Mouse (Mus musculus): ENCODE results near the gene Gtf2a2. TPM values are rescaled to one million over a fixed set of nuclear protein-coding genes. Genes with fewer than 3 reads are reported as not detected.

Gene Gtf2a2
- total and polyA plus RNA-seq, 2 experiments from 2014 or later, result 105 to 203 TPM

DNA sequence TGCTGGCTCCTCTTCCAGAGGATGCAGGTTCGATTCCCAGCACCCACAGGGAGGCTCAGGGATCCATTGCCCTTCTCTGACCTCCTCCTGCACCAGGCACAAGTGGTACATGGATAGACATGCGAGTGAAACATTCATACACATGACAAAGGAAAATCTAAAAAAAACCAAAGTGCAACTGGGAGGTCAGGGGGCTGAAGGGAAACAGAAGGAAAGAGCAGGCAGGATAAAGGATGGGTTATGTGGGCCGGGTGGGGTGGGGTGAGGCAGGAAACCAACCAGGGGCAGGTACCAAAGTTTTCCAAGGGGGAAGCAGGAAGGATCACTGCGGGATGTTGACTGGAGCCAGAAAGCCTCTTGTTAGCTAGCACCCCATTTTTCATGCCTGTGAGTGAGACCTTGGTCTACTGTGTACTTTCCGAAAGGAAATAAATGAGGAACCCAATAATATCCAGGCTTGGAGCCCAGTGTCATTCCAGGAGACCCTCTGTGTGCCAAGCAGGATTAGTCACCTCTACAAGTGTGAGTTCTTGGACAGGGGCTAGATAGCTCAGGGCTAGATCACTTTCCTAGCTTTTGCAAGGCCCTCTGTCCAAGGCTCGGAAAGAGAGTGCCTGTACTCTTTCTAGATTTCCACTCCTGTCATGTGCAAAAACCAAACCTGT is 36.5 kb downstream of the Gtf2a2 start:
- no peaks in the 10 kb centered on the region for H3K9me3 ChIP-seq (replicated peaks; ENCODE audit: control insufficient read depth, low read length)
- WGBS, result 50% methylated on average over 6 of the region's 6 CpGs
- no peak for TF ChIP-seq CTCF (IDR thresholded peaks at IDR 0.05; ENCODE audit: low read depth)
- no peak for TF ChIP-seq EP300 (IDR thresholded peaks at IDR 0.05; ENCODE audit: low read depth)
- H3K4me1 ChIP-seq (ENCODE audit: control insufficient read depth, insufficient read depth), result no peaks in the 10 kb centered on the region
- H3K36me3 ChIP-seq (replicated peaks; ENCODE audit: control insufficient read depth, insufficient read depth, low read length), result no peaks in the 10 kb centered on the region
- H3K9ac ChIP-seq (replicated peaks; ENCODE audit: low read depth, low read length), result no peak overlapping the region
- H3K4me3 ChIP-seq (ENCODE audit: low read depth, low read length), result no peak overlapping the region
- no peaks in the 10 kb centered on the region for H3K27me3 ChIP-seq (ENCODE audit: control insufficient read depth, insufficient read depth, low read length)
- H3K4me2 ChIP-seq (ENCODE audit: low read depth, low read length), result no peak overlapping the region
- no peak overlapping the region for H3K27ac ChIP-seq (ENCODE audit: low read depth)
- ATAC-seq (ENCODE audit: insufficient read depth, low read depth) (no peak), DNase-seq (ENCODE audit: low spot score) (no peak)

DNA sequence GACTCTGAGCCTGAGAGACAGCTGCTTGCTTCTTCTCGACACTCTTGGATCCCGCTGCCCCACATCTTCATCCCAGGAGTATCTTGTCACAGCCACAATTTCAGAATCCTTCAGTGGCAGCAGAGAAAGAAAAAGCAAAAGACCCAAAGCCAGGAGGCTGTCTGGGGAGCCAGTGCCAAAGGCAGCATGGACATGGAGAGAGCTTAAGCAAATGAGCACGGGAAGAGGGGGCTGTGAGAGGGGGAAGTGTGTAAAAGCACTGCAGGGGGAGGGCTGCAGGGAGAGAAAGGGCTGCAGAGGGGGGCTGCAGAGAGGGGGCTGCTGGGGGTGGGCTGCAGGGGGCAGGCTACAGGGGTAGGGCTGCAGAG is 37.0 kb downstream of the Gtf2a2 start:
- no peak for DNase-seq (ENCODE audit: low spot score)
- Histone ChIP-seq H3K9me3 (replicated peaks; ENCODE audit: control insufficient read depth, low read length) (no peaks in the 10 kb centered on the region), H3K27me3 (ENCODE audit: control insufficient read depth, insufficient read depth, low read length) (no peaks in the 10 kb centered on the region), H3K36me3 (replicated peaks; ENCODE audit: control insufficient read depth, insufficient read depth, low read length) (no peaks in the 10 kb centered on the region), H3K4me1 (ENCODE audit: control insufficient read depth, insufficient read depth) (no peaks in the 10 kb centered on the region), H3K4me2 (ENCODE audit: low read depth, low read length) (no peak overlapping the region), H3K27ac (ENCODE audit: low read depth) (no peak overlapping the region), H3K4me3 (ENCODE audit: low read depth, low read length) (no peak overlapping the region), H3K9ac (replicated peaks; ENCODE audit: low read depth, low read length) (no peak overlapping the region)
- 27% methylated on average over 3 of the region's 3 CpGs for WGBS
- TF ChIP-seq EP300 (IDR thresholded peaks at IDR 0.05; ENCODE audit: low read depth), result no peak
- no peak for TF ChIP-seq CTCF (IDR thresholded peaks at IDR 0.05; ENCODE audit: low read depth)
- ATAC-seq (ENCODE audit: insufficient read depth, low read depth), result no peak

DNA sequence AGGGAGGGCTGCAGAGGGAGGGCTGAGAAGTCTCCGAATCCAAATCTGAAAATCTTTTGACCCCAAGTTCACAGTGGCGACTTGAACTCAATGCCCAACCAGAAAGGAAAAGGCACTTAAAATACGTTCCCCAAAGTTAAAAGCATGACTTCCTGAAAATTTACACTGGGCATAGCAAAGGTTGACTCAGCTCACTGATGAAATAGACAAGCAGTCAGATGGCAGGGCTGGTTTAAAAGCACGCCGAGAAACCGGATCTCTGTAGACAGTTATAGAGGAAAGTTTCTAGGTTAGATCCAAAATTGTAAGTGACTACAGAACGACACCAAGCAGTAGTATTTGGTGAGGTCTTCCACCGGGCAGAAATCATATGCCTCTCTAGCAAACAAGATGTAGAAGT is 37.5 kb downstream of the Gtf2a2 start:
- H3K27ac ChIP-seq (ENCODE audit: low read depth), result no peak overlapping the region
- TF ChIP-seq EP300 (IDR thresholded peaks at IDR 0.05; ENCODE audit: low read depth) (no peak), CTCF (IDR thresholded peaks at IDR 0.05; ENCODE audit: low read depth) (no peak)

DNA sequence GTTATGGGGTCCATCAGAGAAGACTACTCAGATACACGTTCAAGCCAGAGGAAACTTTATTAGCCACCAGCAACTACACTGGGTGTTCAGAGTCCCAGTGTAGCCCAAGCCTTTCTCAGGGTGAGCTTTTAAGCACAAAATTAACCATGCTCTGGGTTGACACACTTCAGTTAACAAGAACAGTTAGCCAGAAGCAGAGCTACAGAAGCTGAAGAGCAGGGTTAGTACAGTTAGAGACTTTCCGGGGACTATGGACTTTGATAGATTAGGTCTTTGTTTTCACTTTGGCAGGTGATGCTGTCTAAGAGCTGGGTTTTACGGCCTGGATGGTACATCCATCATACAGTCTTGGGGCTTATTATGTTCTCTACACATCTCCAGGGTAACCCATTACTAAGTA is 40.4 kb downstream of the Gtf2a2 start:
- Histone ChIP-seq H3K27me3 (ENCODE audit: control insufficient read depth, insufficient read depth, low read length) (no peaks in the 10 kb centered on the region), H3K4me3 (ENCODE audit: low read depth, low read length) (no peak overlapping the region), H3K9ac (replicated peaks; ENCODE audit: low read depth, low read length) (no peak overlapping the region), H3K4me1 (ENCODE audit: control insufficient read depth, insufficient read depth) (no peaks in the 10 kb centered on the region), H3K9me3 (replicated peaks; ENCODE audit: control insufficient read depth, low read length) (no peaks in the 10 kb centered on the region), H3K36me3 (replicated peaks; ENCODE audit: control insufficient read depth, insufficient read depth, low read length) (no peaks in the 10 kb centered on the region), H3K27ac (ENCODE audit: low read depth) (no peak overlapping the region), H3K4me2 (ENCODE audit: low read depth, low read length) (no peak overlapping the region)
- DNase-seq (ENCODE audit: low spot score) (no peak), ATAC-seq (ENCODE audit: insufficient read depth, low read depth) (no peak)
- TF ChIP-seq EP300 (IDR thresholded peaks at IDR 0.05; ENCODE audit: low read depth), result no peak
- TF ChIP-seq CTCF (IDR thresholded peaks at IDR 0.05; ENCODE audit: low read depth), result no peak
- WGBS, result 76% methylated on average over 3 of the region's 3 CpGs

More for the DNA sequence above, 37.5 kb downstream of the Gtf2a2 start:
- Histone ChIP-seq H3K4me1 (ENCODE audit: control insufficient read depth, insufficient read depth) (no peaks in the 10 kb centered on the region), H3K4me2 (ENCODE audit: low read depth, low read length) (no peak overlapping the region), H3K9me3 (replicated peaks; ENCODE audit: control insufficient read depth, low read length) (no peaks in the 10 kb centered on the region), H3K9ac (replicated peaks; ENCODE audit: low read depth, low read length) (no peak overlapping the region), H3K36me3 (replicated peaks; ENCODE audit: control insufficient read depth, insufficient read depth, low read length) (no peaks in the 10 kb centered on the region), H3K27me3 (ENCODE audit: control insufficient read depth, insufficient read depth, low read length) (no peaks in the 10 kb centered on the region), H3K4me3 (ENCODE audit: low read depth, low read length) (no peak overlapping the region)
- no peak for ATAC-seq (ENCODE audit: insufficient read depth, low read depth)
- no peak for DNase-seq (ENCODE audit: low spot score)
- WGBS, result 41% methylated on average over 8 of the region's 8 CpGs

DNA sequence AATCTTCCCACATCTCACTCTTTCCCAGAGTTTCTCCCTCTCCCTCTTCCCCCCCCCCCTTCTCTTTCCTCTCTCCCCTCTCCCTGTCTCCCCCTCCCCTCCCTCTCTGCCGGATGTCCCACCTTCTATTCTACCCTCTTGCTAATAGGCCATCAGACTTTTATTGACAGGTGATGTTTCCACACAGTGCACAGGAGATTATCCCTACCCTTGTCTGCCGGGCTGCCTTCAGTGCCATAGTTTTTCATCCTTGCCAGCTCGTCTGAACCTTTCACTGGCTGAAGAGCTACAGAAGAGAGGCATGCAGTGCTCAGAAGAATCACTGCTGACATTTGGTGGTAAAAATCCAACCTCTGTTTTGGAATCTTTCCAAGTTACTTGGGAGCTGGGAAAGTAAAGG is 41.1 kb downstream of the Gtf2a2 start:
- Histone ChIP-seq H3K4me3 (ENCODE audit: low read depth, low read length) (no peak overlapping the region), H3K4me2 (ENCODE audit: low read depth, low read length) (no peak overlapping the region), H3K36me3 (replicated peaks; ENCODE audit: control insufficient read depth, insufficient read depth, low read length) (no peaks in the 10 kb centered on the region), H3K27me3 (ENCODE audit: control insufficient read depth, insufficient read depth, low read length) (no peaks in the 10 kb centered on the region), H3K9me3 (replicated peaks; ENCODE audit: control insufficient read depth, low read length) (no peaks in the 10 kb centered on the region), H3K27ac (ENCODE audit: low read depth) (no peak overlapping the region), H3K4me1 (ENCODE audit: control insufficient read depth, insufficient read depth) (no peaks in the 10 kb centered on the region), H3K9ac (replicated peaks; ENCODE audit: low read depth, low read length) (no peak overlapping the region)
- WGBS, result 34% methylated on average over 3 of the region's 3 CpGs
- ATAC-seq (ENCODE audit: insufficient read depth, low read depth), result no peak
- TF ChIP-seq CTCF (IDR thresholded peaks at IDR 0.05; ENCODE audit: low read depth), result no peak
- no peak for TF ChIP-seq EP300 (IDR thresholded peaks at IDR 0.05; ENCODE audit: low read depth)
- no peak for DNase-seq (ENCODE audit: low spot score)

DNA sequence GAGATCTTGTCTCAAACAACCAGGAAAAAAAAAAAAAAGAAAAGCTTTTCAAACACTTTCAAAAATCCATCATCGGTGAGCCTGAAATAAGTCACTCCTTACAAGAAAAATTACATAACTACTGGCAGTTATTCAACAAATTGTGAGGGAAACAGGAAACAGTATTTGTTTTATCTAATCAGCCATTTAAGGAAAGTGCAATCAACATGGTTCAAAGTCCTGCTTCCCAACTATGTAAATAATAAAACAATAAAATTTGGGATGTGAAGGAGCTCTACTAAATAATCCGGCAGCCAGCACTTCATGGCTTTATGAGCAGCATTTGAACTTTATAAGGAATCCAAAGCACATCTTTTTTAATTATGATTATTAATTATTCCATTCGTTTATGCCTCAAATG is 49.7 kb downstream of the Gtf2a2 start:
- no peak overlapping the region for H3K27ac ChIP-seq (ENCODE audit: low read depth)
- no peak overlapping the region for H3K4me2 ChIP-seq (ENCODE audit: low read depth, low read length)
- no peaks in the 10 kb centered on the region for H3K27me3 ChIP-seq (ENCODE audit: control insufficient read depth, insufficient read depth, low read length)
- DNase-seq (ENCODE audit: low spot score) (no peak), ATAC-seq (ENCODE audit: insufficient read depth, low read depth) (no peak)
- no peaks in the 10 kb centered on the region for H3K9me3 ChIP-seq (replicated peaks; ENCODE audit: control insufficient read depth, low read length)
- TF ChIP-seq EP300 (IDR thresholded peaks at IDR 0.05; ENCODE audit: low read depth), result no peak
- no peak for TF ChIP-seq CTCF (IDR thresholded peaks at IDR 0.05; ENCODE audit: low read depth)
- WGBS, result 67% methylated on average over 3 of the region's 3 CpGs
- no peaks in the 10 kb centered on the region for H3K36me3 ChIP-seq (replicated peaks; ENCODE audit: control insufficient read depth, insufficient read depth, low read length)
- no peak overlapping the region for H3K4me3 ChIP-seq (ENCODE audit: low read depth, low read length)
- H3K4me1 ChIP-seq (ENCODE audit: control insufficient read depth, insufficient read depth), result no peaks in the 10 kb centered on the region
- no peak overlapping the region for H3K9ac ChIP-seq (replicated peaks; ENCODE audit: low read depth, low read length)

Data from heart, postnatal 0 days (tissue).